Mouse (Mus musculus) adrenal gland, postnatal 4 days (tissue): ENCODE measurements around the gene Hoxa3. TPM values are rescaled to one million over a fixed set of nuclear protein-coding genes. Genes with fewer than 3 reads are reported as not detected.
A peak's percentile ranks its signal among the peaks of the same experiment; 100 is the strongest.

ENCODE experiments used
- DNase-seq, 2 experiments: peaks; one replicate each; pipeline ENCODE4 v3.0.0; 2021 to 2022; ENCODE audit warnings: low spot score in 2 of 2, mixed read lengths in 2 of 2
- total RNA-seq, 2 experiments: library from RNA; stranded (reverse); gene quantifications; 2 replicates each; pipeline ENCODE4 v1.2.3; 2021

Gene Hoxa3
- total RNA-seq, 2 experiments from 2014 or later, result 13.3 to 15.6 TPM

GRCm38 (mm10) chr6:52190410-52190809 lies 22.7 kb downstream of the Hoxa3 start:
- DNase-seq, result no peak

GRCm38 (mm10) chr6:52189909-52190308 lies 23.2 kb downstream of the Hoxa3 start:
- DNase-seq, result no peak

GRCm38 (mm10) chr6:52189172-52189591 lies 24.0 kb downstream of the Hoxa3 start:
- DNase-seq, result no peak

- no peak for DNase-seq
These were observed 26.6 kb downstream of the Hoxa3 start for GRCm38 (mm10) chr6:52186500-52186899.

- no peak for DNase-seq
These were observed 27.3 kb downstream of the Hoxa3 start for GRCm38 (mm10) chr6:52185834-52186233.

GRCm38 (mm10) chr6:52185222-52185621 lies 27.9 kb downstream of the Hoxa3 start:
- no peak for DNase-seq

GRCm38 (mm10) chr6:52184668-52185067 lies 28.5 kb downstream of the Hoxa3 start:
- DNase-seq, result no peak

GRCm38 (mm10) chr6:52183311-52184080 lies 29.6 kb downstream of the Hoxa3 start:
- DNase-seq, result no peak

GRCm38 (mm10) chr6:52182793-52183192 lies 30.3 kb downstream of the Hoxa3 start:
- DNase-seq, result no peak

GRCm38 (mm10) chr6:52182030-52182429 lies 31.1 kb downstream of the Hoxa3 start:
- no peak for DNase-seq

GRCm38 (mm10) chr6:52180726-52181125 lies 32.4 kb downstream of the Hoxa3 start:
- DNase-seq, result no peak

- no peak for DNase-seq
These were observed 32.9 kb downstream of the Hoxa3 start for GRCm38 (mm10) chr6:52180213-52180710.

GRCm38 (mm10) chr6:52179690-52180089 lies 33.4 kb downstream of the Hoxa3 start:
- DNase-seq, result no peak

- DNase-seq, result no peak
These were observed 34.0 kb downstream of the Hoxa3 start for GRCm38 (mm10) chr6:52178918-52179665.

- no peak for DNase-seq
These were observed 35.3 kb downstream of the Hoxa3 start for GRCm38 (mm10) chr6:52177806-52178205.

GRCm38 (mm10) chr6:52177061-52177735 lies 35.9 kb downstream of the Hoxa3 start, which contains the start of gene 5730596B20Rik:
5730596B20Rik (plus strand) TSS chr6:52177498.
- no peak for DNase-seq

- DNase-seq, result no peak
These were observed 36.7 kb downstream of the Hoxa3 start for GRCm38 (mm10) chr6:52176391-52176790.

GRCm38 (mm10) chr6:52175864-52176263 lies 37.3 kb downstream of the Hoxa3 start:
- DNase-seq, result no peak

- DNase-seq, result no peak
These were observed 38.0 kb downstream of the Hoxa3 start for GRCm38 (mm10) chr6:52174968-52175751.

GRCm38 (mm10) chr6:52173648-52174047 lies 39.5 kb downstream of the Hoxa3 start:
- no peak for DNase-seq

GRCm38 (mm10) chr6:52172501-52172900 lies 40.6 kb downstream of the Hoxa3 start:
- peak; percentile 85 to 90 for DNase-seq
